Mouse (Mus musculus): ENCODE results near the gene Hist1h4f. TPM values are rescaled to one million over a fixed set of nuclear protein-coding genes. Genes with fewer than 3 reads are reported as not detected.
"Not testable (repeated sequence)": the region's sequence is repeated elsewhere in the genome, so short reads cannot be mapped to it uniquely, and the experiment has no call there.

Gene Hist1h4f
- polyA plus RNA-seq, 2 experiments, result 2.8 to 21.4 TPM

DNA sequence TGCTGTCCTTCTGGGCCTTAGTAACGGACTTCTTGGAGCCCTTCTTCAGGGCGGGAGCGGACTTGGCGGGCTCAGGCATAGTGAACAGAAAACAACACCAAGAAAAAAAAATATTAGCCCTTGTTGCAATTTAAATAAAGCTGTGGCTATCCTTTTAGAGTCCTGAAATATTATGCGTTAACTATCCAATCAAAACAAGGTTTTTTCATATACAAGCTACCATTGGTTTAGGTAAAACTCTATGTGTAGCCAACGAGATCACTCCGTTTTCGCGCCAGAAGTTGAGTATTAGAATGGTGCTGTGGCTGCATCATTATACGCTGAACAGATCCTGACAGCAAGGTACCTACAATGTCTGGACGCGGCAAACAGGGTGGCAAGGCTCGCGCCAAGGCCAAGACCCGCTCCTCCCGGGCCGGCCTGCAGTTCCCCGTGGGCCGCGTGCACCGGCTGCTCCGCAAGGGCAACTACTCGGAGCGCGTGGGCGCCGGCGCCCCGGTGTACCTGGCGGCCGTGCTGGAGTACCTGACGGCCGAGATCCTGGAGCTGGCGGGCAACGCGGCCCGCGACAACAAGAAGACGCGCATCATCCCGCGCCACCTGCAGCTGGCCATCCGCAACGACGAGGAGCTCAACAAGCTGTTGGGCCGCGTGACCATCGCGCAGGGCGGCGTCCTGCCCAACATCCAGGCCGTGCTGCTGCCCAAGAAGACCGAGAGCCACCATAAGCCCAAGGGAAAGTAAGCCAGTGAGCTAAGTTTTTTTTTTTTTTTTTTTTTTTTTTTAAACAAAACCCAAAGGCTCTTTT is 17.7 kb downstream of the Hist1h4f start, which contains the start of gene Hist1h2af:
Hist1h2af (plus strand) TSS at position 347 of the 808 bp plus-strand sequence.
- H3K27me3 ChIP-seq (ENCODE audit: control insufficient read depth, insufficient read depth, low read length); H3K9me3 ChIP-seq (ENCODE audit: control insufficient read depth, low read length); H3K36me3 ChIP-seq (ENCODE audit: control insufficient read depth, insufficient read depth, low read length): not testable (repeated sequence)
- Histone ChIP-seq H3K9ac (ENCODE audit: low read depth, low read length, severe bottlenecking) (peak within 1 kb of the TSS; percentile 76), H3K4me2 (replicated peaks; ENCODE audit: low read depth, low read length, severe bottlenecking) (peak within 1 kb of the TSS; percentile 49), H3K27ac (replicated peaks; ENCODE audit: low read depth, low read length) (peak within 1 kb of the TSS; percentile 99), H3K4me3 (replicated peaks; ENCODE audit: low read length) (peak within 1 kb of the TSS; percentile 55), H3K4me1 (ENCODE audit: control insufficient read depth, insufficient read depth, low read length) (peaks cover 28% of the 10 kb centered on the region)
- 3% methylated on average over 21 of the region's 53 CpGs for WGBS
- TF ChIP-seq POLR2A (IDR thresholded peaks at IDR 0.05; ENCODE audit: borderline replicate concordance, extremely low read depth, insufficient read depth, insufficient read length), result 0 out of 2 replicates have a peak, but pooled peaks have one; percentile 13
- peak; percentile 93 for DNase-seq (ENCODE audit: low spot score)
- peak; percentile 31 for ATAC-seq (ENCODE audit: low FRiP score, low read depth)

GRCm38 (mm10) chr13:23532262-23533075 is 19.0 kb downstream of the Hist1h4f start:
- no peak for DNase-seq (ENCODE audit: low spot score)
- Histone ChIP-seq H3K9ac (ENCODE audit: low read depth, low read length, severe bottlenecking) (peak overlapping the region; percentile 76), H3K27ac (replicated peaks; ENCODE audit: low read depth, low read length) (peak overlapping the region; percentile 99), H3K36me3 (ENCODE audit: control insufficient read depth, insufficient read depth, low read length) (no peaks in the 10 kb centered on the region), H3K4me3 (replicated peaks; ENCODE audit: low read length) (peak overlapping the region; percentile 55), H3K4me2 (replicated peaks; ENCODE audit: low read depth, low read length, severe bottlenecking) (peak overlapping the region; percentile 49), H3K9me3 (ENCODE audit: control insufficient read depth, low read length) (no peaks in the 10 kb centered on the region), H3K27me3 (ENCODE audit: control insufficient read depth, insufficient read depth, low read length) (no peaks in the 10 kb centered on the region), H3K4me1 (ENCODE audit: control insufficient read depth, insufficient read depth, low read length) (peaks cover 29% of the 10 kb centered on the region)
- ATAC-seq (ENCODE audit: low FRiP score, low read depth), result no peak
- TF ChIP-seq POLR2A (IDR thresholded peaks at IDR 0.05; ENCODE audit: borderline replicate concordance, extremely low read depth, insufficient read depth, insufficient read length), result no peak
- 18% methylated on average over 9 of the region's 9 CpGs for WGBS

GRCm38 (mm10) chr13:23530901-23531875 is 20.3 kb downstream of the Hist1h4f start, which contains the start of gene Hist1h4h:
TSS of gene Hist1h4h (plus strand) at chr13:23531050.
- Histone ChIP-seq H3K4me3 (replicated peaks; ENCODE audit: low read length) (peak within 1 kb of the TSS; percentile 55), H3K9me3 (ENCODE audit: control insufficient read depth, low read length) (no peaks in the 10 kb centered on the region)

GRCm38 (mm10) chr13:23530181-23530900 is 21.1 kb downstream of the Hist1h4f start:
- H3K36me3 ChIP-seq (ENCODE audit: control insufficient read depth, insufficient read depth, low read length), result no peaks in the 10 kb centered on the region
- under 1% methylated on average over 20 of the region's 20 CpGs for WGBS
- no peaks in the 10 kb centered on the region for H3K9me3 ChIP-seq (ENCODE audit: control insufficient read depth, low read length)
- peak overlapping the region; percentile 49 for H3K4me2 ChIP-seq (replicated peaks; ENCODE audit: low read depth, low read length, severe bottlenecking)
- H3K4me3 ChIP-seq (replicated peaks; ENCODE audit: low read length), result peak overlapping the region; percentile 55
- DNase-seq (ENCODE audit: low spot score), result peak; percentile 76
- H3K9ac ChIP-seq (ENCODE audit: low read depth, low read length, severe bottlenecking), result peak overlapping the region; percentile 76
- H3K27me3 ChIP-seq (ENCODE audit: control insufficient read depth, insufficient read depth, low read length), result no peaks in the 10 kb centered on the region
- peak overlapping the region; percentile 99 for H3K27ac ChIP-seq (replicated peaks; ENCODE audit: low read depth, low read length)
- peaks cover 22% of the 10 kb centered on the region for H3K4me1 ChIP-seq (ENCODE audit: control insufficient read depth, insufficient read depth, low read length)
- peak; percentile 1; the same call in 1 of the 2 replicates for ATAC-seq (ENCODE audit: low FRiP score, low read depth)
- no peak for TF ChIP-seq POLR2A (IDR thresholded peaks at IDR 0.05; ENCODE audit: borderline replicate concordance, extremely low read depth, insufficient read depth, insufficient read length)

More at GRCm38 (mm10) chr13:23530901-23531875, 20.3 kb downstream of the Hist1h4f start, which contains the start of gene Hist1h4h:
- Histone ChIP-seq H3K9ac (ENCODE audit: low read depth, low read length, severe bottlenecking) (peak within 1 kb of the TSS; percentile 76), H3K36me3 (ENCODE audit: control insufficient read depth, insufficient read depth, low read length) (no peaks in the 10 kb centered on the region), H3K27ac (replicated peaks; ENCODE audit: low read depth, low read length) (peak within 1 kb of the TSS; percentile 99), H3K4me2 (replicated peaks; ENCODE audit: low read depth, low read length, severe bottlenecking) (peak within 1 kb of the TSS; percentile 49), H3K4me1 (ENCODE audit: control insufficient read depth, insufficient read depth, low read length) (peaks cover 24% of the 10 kb centered on the region), H3K27me3 (ENCODE audit: control insufficient read depth, insufficient read depth, low read length) (no peaks in the 10 kb centered on the region)
- WGBS, result under 1% methylated on average over 50 of the region's 70 CpGs
- peak; percentile 98; the same call in 1 of the 2 replicates for TF ChIP-seq POLR2A (IDR thresholded peaks at IDR 0.05; ENCODE audit: borderline replicate concordance, extremely low read depth, insufficient read depth, insufficient read length)
- ATAC-seq (ENCODE audit: low FRiP score, low read depth) (peak; percentile 74), DNase-seq (ENCODE audit: low spot score) (peak; percentile 99)
